Mouse (Mus musculus): ENCODE data around the gene Lsm4.

GRCm38 (mm10) chr8:70625104-70625503, 47.9 kb upstream of the Lsm4 start:
- TF ChIP-seq POLR2A (IDR thresholded peaks at IDR 0.05; ENCODE audit: borderline replicate concordance, extremely low read depth, insufficient read depth, insufficient read length, poor library complexity, severe bottlenecking) (no peak), CTCF (IDR thresholded peaks at IDR 0.05; ENCODE audit: borderline replicate concordance, extremely low read depth, insufficient read depth, insufficient read length) (peak; percentile 52; the same call in 1 of the 2 replicates)

Data from brain, embryonic 14.5 days (tissue).